Mouse (Mus musculus): ENCODE measurements around the gene B3galnt1. TPM values are rescaled to one million over a fixed set of nuclear protein-coding genes. Genes with fewer than 3 reads are reported as not detected.
"Not testable (repeated sequence)": the region's sequence is repeated elsewhere in the genome, so short reads cannot be mapped to it uniquely, and the experiment has no call there.

B3galnt1 gene
- total RNA-seq, 2 experiments from 2014 or later: 1.8 to 1.9 TPM

DNA sequence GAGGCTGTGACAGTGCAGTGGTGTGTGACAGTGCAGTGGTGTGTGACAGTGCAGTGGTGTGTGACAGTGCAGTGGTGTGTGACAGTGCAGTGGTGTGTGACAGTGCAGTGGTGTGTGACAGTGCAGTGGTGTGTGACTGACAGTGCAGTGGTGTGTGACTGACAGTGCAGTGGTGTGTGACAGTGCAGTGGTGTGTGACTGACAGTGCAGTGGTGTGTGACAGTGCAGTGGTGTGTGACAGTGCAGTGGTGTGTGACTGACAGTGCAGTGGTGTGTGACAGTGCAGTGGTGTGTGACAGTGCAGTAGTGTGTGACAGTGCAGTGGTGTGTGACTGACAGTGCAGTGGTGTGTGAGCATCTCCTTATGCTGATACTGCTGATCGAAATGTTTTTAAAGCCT is 33.2 kb downstream of the B3galnt1 start:
- not testable (repeated sequence) for DNase-seq

DNA sequence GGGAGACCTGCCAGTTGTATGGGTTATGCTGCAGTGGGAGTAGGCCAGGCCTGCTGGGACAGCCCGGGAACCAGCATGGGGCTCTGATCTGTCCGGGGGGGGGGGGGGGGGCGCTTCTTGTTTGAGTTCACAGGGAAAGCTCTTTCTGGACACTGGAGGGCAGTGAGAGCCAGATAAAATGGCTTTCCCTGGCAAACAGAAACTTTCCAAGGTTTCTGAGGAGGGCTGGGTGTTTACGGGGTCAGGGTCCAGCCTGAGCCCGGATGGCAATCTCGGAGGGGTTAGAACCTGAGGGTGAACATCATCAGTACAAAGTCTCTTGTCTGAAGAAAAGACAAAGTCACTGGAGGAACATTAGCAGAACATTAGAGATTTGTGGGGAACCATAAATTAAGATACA is 35.4 kb downstream of the B3galnt1 start:
- DNase-seq: no peak

GRCm38 (mm10) chr3:69561686-69562085 is 37.1 kb downstream of the B3galnt1 start:
- DNase-seq: peak in 1 of 2 experiments; percentile 9

DNA sequence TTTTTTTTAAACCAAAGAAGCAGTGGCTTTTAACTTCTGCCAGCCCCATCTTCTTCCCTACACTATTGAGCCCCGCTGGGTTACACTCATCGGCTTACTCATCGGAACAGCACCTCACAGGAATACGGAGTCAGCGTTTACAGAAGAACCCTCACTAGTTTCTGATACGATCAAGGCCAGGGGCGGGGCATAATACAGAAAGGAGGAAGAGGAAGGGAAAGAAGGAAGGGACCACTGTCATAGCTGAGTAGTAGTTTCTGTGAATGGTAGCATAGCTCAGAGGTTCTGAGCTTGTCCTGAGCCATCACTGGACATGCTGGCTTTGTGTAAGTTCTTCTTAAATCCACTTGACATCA is 38.8 kb downstream of the B3galnt1 start:
- DNase-seq: peak in 1 of 2 experiments; percentile 47

- DNase-seq: no peak
Measured at GRCm38 (mm10) chr3:69559316-69559974, 39.3 kb downstream of the B3galnt1 start.

GRCm38 (mm10) chr3:69556092-69556778 is 42.5 kb downstream of the B3galnt1 start:
- no peak for DNase-seq

DNA sequence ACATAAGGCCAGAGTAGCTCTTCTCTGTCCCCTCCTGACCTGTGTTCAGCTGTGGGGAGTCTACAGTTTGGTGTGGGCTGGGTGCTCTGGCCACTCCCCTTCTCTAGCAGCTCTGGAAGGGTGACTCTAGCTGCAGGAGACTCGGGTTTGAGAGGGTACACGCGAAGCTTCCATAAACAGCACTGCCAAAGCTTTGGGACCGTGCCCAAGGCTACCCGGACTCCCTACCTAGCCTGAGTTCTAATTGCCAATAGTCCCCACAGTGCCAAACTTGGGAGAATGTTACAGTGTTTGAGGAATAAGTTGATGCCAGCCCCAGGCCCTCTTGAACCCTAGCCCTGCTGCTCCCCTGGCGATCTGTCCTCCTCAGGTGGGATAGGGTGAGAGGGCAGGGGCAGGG is 43.2 kb downstream of the B3galnt1 start:
- DNase-seq: no peak

DNA sequence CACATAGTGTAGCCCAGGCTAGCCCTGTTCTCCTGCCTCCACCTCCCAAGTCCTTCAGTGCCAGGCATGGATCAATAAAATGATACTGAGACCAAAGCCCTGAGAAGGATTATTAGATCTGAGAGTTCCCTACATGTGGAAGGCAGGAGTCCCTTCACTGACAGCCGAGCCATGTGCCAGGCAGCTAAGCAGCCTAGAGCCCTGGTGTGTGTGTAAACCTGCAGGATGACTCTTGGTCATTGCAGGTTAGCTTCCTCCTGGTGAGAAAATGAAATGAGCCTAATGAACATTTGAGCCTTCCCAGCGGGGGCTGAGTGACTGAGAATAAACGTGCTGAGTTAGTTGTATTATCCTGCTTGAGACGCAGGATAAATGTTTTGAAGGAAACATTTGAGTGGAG is 49.2 kb downstream of the B3galnt1 start:
- DNase-seq: no peak

GRCm38 (mm10) chr3:69548704-69549455 is 49.9 kb downstream of the B3galnt1 start:
- no peak for DNase-seq

GRCm38 (mm10) chr3:69545017-69545416 is 53.7 kb downstream of the B3galnt1 start:
- DNase-seq: no peak

DNA sequence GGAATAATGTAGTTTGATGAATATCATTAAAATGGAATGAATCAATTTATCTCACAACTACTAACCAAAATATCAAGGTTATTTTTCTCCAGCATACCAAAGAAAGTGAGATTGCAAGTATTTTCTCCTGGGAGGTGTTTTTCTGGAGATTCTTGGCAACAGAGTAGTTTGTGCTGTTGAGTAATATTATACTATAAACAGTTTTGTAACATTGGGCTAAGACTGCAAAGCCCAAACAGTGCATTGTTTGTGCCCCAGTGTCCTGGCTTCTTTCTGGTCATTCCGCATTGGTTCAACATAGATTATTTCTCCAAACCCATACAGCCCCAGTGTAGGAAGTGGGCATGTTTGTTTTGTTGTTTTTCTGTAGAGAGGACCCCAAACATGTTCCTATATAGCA is 55.0 kb downstream of the B3galnt1 start:
- DNase-seq: no peak

GRCm38 (mm10) chr3:69542962-69543361 is 55.8 kb downstream of the B3galnt1 start:
- no peak for DNase-seq

GRCm38 (mm10) chr3:69535941-69536647 is 62.7 kb downstream of the B3galnt1 start:
- no peak for DNase-seq

DNA sequence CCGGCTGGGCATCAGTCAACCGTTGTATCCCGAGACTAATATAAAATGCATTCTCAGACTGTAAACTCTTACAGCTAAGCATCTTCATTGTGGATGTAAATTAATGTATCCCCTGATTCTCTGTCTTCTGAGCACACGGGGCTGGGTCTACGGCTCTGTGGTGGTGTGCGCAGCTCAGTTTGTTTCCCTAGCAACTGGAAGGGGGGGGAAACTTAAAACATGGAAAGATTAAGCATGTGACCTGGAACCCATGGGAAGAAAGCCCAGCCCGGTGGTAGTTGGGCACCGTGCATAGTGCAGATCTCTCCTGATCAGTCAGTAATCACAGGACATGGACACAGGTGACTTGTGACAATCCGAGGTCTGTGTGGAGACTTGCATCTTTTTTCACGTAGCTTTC is 63.3 kb downstream of the B3galnt1 start:
- DNase-seq: no peak

GRCm38 (mm10) chr3:69532687-69533086 is 66.1 kb downstream of the B3galnt1 start:
- no peak for DNase-seq

- no peak for DNase-seq
Measured at GRCm38 (mm10) chr3:69531511-69531910, 67.2 kb downstream of the B3galnt1 start.

DNA sequence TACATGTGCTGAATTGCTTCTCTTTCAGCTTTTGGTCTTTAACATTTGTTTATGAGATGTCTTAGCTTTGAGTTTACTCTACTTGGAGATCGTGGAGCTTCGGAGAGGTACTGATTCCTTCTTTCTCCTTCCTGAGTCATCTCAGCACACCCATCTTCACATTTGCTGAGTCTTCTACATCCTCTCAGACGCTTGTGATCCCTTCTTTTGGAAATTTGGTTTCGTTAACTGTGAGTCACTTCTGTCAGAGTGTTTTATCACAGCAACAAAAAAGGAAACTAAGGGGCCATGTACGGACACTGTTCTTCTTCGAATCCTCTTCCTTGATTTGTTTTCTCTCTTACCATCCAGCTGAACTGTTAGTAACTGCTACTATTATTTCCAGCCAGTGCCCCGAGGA is 69.2 kb downstream of the B3galnt1 start:
- DNase-seq: no peak

DNA sequence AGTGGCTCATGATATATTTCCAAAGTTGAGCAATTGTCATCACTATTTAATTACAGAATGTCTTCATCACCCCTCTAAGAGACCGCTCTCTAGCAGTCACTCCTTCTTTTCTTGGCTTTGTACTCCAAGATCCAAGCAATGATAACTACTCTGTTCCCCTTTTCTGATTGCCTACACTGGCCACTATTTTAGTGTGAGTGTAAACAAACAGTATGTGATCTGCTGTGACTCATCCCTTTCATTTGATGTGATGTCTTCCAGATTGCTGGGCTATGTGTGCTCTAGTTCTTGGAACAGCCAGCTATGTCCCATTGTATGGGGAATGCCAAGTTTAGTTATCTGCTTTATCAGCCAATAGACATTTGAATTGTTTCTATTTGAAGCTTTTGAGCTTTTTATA is 71.4 kb downstream of the B3galnt1 start:
- DNase-seq: no peak

GRCm38 (mm10) chr3:69525072-69525529 is 73.7 kb downstream of the B3galnt1 start:
- DNase-seq: no peak

DNA sequence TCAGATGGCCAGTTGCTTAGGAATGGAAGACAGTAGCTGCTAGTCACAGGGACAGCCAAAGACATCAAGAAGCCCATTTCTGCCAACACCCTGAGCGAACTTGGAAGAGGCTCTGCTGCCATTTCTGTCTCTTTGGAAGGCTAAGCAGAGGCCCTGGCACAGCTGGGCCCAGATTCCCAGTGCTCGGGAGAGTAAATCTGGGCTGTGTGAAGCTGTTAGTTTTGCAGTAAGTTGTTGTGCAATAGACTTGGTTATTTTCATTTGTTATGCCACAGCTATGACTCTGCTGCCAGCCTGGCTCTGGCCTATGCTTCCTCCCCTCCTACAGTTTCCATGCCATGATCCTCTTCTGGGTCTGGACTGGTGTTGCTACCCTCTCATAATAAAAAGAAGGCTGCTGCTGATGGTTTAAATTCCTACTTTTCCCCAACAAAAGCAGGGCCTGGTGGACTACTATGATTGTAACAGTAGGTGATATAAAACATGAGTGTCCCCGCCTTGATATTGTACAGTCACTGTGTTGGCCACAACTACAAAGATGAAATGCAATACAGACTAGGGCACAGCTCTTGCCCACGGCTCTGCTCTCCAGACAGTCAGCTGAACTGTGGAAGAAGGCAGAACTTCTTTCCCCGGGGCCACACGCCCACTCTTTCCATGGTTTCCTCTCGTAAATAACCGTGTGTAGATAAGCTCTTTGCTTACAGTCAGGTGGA is 74.2 kb downstream of the B3galnt1 start:
- peak in 1 of 2 experiments; percentile 37 for DNase-seq
